Mouse (Mus musculus) adrenal gland, postnatal 14 days (tissue): ENCODE measurements around the gene Cpm. TPM values are rescaled to one million over a fixed set of nuclear protein-coding genes. Genes with fewer than 3 reads are reported as not detected.

Experiments used
- DNase-seq: peaks from one replicate; pipeline ENCODE4 v3.0.0; 2021; ENCODE audit warnings: mixed read lengths
- total RNA-seq: library from RNA; stranded (reverse); gene quantifications from 2 replicates; pipeline ENCODE4 v1.2.3, GENCODE M21; 2021

The Cpm gene
- total RNA-seq, 1 experiment from 2014 or later: 23.7 TPM

DNA sequence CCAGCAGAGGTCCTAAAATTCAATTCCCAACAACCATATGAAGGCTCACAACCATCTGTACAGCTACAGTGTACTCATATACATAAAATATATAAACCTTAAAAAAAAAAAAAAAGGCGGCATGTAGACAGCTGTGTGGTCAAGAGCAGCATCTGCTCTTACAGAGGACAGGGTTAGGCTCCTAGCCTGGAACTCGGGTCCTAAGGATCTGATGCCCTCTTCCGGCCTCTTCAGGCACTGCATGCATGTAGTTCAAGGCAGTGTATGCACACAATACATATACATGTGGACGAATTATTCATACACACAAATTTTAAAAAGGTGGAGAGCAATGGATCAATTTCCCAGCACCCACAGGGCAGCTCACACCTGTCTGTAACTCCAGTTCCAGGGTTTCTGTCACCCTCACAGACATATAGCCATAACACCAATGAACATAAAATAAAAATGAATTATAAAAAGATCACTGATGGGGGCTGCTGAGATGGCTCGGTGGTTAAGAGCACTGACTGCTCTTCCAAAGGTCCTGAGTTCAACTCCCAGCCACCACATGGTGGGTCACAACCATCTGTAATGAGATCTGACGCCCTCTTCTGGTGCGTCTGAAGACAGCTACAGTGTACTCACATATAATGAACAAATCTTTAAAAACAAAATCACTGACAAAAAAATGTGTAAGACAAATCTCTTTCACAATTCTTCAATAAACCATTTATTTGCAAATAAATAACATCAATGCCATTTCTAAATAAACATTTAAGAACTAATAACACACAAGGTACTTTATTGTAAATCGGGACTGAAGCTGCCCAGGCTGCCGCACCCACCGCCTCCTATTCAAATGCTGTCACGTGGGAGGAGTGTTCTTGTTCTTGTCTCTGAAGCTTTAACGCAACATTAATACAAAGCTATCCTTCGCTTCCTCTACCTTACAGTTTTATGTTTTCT lies 59.2 kb downstream of the Cpm start:
- DNase-seq: peak; percentile 36

DNA sequence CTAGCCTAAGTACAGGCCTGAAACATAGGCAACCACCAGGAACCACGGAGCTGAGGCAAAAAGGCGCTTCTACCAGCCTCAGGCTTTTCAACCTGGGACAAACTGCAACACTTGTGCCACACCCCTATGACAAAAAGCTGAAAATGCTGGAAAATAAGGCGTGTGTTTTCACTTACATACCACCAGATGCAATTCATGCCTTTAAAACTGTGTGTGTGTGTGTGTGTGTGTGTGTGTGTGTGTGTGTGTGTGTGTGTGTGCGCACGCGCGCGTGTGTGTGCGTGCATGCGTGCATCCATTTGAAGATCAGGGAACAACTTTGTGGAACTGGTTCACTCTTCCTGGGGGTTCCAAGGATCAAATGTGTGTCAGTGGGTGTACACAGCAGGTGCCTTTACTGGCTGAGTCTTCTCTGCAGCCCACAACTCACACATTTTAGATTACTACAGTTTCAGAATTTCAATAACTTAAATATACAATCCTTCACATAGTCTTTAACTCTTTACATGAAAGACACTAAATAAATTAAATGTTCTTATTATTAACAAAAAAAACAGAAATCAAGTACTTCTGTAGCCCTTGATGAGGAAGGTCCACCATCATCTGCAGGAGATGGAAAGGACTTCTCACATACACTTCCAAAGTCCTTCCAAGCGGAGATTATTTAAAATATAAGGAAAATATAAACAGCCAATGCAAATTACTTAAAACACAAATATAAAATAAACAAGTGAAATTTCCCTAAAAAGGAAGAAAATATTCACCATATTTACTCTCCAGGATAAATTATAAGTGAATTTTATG lies 60.2 kb downstream of the Cpm start:
- DNase-seq: no peak

DNA sequence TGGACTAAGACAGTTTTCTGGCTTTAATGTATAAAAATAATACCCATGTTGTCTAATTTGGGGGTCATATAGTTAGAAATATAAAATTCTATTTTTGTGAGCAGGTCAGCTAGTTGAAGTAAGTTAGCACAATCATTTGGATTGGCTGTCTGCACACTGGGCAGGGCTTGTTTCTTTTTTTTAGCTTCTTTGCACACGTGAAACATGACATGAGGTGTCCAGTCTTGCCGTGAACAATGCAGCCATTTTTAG lies 60.7 kb downstream of the Cpm start:
- no peak for DNase-seq

DNA sequence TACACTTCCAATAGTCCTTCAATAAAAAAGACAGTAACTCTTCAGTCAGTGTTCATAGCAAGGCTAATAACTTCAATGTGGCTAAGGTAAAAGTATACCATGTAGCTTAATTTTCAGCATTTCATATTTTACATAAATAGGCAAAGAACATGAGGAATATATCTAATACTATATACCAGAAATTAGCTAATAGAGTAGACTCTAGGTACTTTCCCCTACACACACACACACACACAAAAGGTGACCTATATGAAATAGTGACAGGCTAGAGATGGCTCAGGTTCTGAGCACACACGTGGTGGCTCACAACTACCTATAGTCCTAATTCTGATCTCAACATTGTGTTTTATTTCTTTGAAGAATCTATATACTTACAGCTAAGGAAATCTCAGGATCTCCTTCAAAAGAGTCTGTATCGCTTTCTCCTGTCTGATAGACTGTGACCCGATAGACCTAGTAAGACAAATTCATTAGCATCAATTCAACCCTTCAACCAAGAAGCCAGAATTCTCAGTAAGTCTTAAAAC lies 61.5 kb downstream of the Cpm start:
- no peak for DNase-seq

DNA sequence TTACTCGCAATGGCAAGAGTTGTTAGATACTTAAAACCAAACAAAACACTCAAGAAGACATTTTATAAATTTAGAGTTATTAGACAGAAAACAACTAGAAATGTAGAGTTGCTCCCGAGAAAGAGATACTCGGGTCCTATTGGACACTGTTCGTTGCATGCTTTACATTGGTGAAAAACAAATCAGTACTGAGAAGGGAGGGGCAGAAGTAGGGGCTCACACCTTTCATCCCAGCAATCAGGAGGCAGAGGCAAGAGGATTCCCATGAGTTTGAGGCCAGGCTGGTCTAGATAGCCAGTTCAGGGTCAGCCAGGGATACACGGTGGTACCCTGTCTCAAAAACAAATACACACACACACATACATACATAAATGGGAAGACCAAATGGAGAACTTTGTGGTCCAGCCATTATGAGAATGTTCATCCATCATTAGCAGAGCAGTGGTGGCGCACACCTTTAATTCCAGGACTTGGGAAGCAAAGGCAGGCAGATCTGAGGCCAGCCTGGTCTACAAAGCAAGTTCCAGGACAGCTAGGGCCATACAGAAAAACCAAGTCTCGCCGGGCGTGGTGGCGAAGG lies 62.2 kb downstream of the Cpm start:
- DNase-seq: no peak

DNA sequence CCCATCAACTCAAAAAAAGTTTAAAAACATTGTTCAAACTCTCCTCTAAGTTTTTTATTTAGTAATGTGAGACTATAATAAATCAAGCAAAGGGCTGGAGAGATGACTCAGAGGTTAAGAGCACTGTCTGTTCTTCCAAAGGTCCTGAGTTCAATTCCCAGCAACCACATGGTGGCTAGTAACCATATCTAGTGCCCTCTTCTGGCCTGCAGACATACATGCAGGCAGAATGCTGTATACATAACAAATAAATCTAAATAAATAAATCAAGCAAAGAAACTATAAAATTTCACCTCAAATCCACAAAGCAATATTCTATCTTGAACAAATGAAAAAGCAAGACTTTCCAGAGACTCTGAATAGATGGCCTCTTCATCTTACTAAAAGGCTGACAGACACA lies 62.9 kb downstream of the Cpm start:
- DNase-seq: no peak

DNA sequence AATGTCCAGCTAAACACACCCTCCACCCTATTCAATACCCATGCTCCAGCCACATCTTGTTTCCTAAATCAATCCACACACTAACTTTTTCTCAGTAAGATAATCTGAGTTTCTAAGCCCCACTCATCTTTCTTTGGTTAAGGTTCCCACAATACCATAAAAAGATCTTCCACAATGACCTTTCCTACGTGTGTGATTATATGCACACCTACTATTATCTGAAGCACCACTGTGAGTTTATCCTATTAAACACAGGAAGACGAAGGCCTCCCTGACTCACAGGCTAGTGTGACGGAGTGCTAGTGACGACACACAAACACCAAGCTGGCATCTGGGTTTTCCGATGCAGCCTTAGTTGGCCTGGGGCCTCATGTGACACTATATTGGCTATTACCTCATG lies 63.7 kb downstream of the Cpm start:
- no peak for DNase-seq

DNA sequence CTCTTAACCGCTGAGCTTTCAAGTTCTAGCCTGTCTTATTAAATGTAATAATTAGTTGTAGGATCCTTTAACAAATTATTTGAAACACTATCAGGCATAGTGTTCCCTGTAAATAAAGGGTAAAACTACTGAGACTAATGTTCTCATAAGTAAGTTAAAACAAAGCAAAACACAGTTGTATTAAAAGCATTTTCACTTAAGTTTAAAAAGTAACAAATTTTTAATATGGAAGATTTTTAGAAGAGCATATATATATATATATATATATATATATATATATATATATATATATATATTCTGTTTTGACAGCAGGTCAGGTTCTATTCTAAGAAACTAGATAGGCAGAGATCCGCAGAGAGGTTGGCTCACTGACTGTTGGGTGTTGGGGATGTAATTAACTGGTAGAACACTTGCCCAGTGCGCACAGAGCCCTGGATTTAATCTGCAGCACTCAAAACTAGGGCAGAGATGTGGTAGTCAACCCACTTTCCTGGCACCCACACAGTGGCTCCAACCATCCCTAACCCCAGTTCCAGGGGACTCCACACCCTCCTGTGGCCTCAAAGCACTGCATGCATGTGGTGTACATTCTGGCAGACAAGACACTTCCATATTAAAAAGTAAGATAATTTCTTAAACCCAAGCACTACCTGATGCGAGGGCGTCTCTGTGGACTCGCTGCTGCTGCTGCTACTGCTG lies 65.1 kb downstream of the Cpm start:
- DNase-seq: no peak

DNA sequence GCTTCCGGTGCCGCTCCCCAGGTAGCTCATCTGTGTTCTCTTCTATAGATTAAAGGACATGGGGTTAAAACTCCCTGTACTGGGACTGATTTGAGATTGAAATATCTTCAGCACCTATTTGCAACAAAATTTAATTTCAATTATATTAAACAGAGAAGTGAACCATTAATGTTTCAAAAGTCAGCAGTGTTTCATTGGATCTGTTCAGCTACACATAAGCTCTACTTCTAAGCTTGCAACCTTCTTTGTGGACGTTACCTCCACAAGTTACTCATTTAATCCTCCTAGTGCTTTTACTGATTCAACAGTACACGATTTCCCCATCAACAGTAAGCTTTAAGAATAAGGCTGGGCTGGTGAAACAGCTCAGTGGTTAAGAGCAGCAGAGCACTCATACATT lies 65.7 kb downstream of the Cpm start:
- no peak for DNase-seq

DNA sequence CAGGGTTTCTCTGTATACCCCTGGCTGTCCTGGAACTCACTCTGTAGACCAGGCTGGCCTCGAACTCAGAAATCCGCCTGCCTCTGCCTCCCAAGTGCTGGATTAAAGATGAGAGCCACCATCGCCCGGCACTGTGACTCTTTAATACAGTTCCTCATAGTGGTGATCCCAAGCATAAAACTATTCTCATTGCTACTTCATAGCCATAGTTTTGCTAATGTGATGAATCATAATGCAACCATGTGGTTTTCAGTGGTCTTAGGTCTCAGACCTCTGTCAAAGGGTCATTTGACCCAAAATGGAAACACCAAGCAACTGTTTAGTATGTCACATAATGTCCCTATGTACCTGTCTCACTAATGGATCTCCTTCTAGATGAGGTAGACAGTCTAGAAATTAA lies 66.3 kb downstream of the Cpm start:
- DNase-seq: no peak

DNA sequence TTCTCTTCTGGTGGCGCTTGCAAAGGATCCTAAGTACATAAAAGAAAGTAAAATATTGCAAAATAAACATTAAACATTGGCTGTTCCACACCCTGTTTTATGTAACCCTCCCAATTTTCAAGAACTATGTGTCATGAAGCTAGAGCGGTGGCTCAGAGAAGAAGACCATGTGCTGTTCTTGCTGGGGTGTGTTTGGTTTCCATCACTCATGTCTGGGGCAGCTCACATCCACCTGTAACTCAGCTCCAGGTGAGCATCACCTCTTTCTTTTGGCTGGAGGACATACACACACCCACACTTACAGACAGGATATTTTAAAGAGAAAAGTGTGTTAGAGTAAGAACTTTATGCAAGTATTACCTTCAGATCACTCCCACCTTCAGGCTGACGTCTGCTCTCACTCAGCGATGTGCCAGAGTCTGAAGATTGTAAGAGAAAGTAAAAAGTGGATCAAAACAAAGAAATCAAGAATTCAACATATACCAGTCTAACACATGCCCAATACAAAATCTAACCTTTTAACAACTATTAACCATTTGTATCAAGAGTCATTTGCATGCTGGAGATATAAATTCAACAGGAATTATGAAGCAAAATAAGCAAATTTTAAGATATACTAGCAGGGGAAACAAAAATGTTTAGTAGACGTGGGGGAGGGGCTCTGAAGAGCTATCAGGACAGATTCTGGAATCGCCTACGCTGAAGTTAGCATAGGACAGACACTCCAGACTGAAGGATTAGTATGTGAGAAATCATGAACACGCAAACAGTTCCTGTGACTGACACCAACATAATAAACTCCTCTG lies 66.9 kb downstream of the Cpm start:
- DNase-seq: no peak

DNA sequence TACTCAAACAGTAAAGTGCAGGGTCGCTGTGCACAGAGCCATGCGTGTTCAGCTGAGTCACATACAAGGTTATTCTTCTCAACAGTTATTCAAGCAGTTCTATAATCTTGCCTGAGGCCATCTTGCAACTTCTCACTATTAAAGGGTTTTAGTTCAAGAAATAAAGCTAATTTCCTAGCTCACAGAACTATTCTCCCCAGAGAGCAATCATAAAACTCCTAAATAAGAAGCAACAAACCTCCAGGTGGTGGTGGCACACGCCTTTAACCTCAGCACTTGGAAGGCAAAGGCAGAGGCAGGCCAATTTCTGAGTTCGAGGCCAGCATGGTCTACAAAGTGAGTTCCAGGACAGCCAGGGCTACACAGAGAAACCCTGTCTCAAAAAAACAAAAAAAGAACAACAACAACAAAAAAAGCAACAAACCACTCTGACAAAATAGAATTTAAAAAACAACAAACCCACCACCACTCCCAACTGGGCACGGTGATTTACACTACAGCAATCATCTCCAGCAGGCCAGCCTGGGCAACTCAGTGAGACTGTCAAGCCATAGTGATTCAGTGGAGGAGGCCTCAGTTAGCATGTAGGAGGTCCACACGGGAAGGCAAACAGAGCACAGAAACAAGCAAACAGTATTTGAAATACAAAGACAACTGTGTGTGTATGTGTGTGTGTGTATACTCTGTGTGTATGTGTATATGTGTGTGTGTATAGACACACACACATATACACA lies 67.7 kb downstream of the Cpm start:
- DNase-seq: no peak

DNA sequence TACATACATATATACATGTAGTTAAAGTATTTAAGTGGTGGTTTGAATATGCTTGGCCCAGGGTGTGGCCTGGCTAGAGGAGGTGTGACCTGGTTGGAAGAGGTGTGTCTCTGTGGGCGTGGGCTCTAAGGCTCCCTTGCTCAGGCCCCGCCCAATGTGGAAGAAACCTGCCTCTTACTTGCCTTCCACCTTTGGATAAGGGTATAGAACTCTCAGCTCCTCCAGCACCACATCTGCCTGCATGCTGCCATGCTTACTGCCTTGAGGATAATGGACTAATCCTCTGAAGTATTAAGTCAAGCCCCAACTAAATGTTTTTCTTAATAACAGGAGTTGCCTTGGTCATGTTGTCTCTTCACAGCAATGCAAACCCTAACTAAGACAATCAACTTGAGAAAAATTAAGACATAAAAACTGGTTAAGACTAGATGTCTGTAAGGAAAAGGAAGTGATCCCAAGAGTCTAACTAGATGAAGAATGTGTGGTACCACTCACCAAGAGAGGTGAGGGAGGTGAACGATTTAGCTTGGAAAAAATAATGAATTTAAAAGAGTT lies 68.3 kb downstream of the Cpm start:
- no peak for DNase-seq

DNA sequence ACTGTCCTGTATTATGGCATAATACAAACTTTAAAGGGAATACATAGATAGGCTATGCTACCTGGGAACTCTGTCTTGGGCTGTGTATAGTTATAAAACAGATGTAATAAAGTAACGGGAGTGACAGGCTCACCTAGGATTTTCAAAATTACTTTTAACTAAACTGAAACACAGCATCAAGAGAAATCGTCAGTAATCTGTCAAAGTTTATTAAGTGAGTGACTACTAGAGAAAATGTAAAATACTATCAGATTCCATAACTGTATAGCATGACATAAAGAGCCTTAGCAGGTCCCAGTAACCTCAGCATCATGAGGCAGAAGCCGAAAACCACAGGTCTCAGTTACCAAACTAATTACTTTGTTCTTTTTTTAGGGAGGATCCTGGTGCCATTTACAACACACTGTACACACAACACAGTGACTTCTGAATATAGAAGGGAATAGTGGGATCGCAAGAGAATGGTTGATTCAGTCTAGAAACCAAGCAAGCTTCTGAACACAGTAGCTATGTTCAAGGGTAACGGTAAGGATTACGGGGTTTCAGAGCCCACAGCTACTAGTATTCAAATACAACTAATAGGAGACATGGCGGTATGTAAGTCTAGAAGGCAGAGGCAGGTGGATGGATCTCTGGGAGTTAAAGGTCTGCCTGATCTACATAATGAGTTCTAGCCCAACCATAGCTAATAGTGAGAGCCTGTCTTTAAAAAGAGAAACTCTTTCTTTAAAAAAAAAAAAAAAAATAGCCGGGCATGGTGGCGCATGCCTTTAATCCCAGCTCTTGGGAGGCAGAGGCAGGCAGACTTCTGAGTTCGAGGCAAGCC lies 69.2 kb downstream of the Cpm start:
- DNase-seq: no peak

DNA sequence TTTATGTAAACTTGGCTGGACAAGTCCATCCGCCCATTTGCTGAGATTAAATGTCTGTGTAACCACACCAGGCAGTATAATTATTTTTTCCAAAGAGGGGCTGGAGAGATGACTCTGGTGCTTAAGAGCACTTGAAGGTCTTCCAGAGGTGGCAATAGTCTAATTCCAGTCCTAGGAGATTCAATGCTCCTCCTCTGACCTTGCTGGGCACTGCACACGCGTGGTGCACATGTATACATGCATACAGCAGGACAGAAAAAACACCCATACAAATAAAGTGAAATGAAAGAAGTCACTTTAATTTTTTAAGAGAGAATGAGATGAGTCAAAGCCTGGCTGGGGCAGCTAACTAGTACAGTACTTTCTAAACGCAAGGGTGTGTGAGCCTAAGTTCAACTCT lies 70.6 kb downstream of the Cpm start:
- DNase-seq: no peak

DNA sequence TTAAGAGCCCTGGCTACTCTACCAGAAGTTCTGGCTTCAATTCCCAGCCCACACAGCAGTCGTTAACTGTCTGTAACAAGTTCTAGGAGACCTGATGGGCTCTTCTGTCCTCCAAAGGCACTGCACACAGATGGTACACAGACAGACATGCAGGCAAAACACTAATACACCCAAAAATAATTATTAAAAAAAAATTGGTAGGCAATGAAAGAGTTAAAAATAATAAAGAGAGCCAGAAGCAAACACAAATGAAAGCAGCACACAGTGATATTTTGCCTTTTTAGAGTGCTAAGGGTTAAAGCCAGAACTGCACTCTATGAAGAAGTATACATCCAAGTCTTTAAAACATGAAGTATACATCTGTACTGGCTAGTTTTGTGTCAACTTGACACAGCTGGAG lies 71.2 kb downstream of the Cpm start:
- DNase-seq: no peak

DNA sequence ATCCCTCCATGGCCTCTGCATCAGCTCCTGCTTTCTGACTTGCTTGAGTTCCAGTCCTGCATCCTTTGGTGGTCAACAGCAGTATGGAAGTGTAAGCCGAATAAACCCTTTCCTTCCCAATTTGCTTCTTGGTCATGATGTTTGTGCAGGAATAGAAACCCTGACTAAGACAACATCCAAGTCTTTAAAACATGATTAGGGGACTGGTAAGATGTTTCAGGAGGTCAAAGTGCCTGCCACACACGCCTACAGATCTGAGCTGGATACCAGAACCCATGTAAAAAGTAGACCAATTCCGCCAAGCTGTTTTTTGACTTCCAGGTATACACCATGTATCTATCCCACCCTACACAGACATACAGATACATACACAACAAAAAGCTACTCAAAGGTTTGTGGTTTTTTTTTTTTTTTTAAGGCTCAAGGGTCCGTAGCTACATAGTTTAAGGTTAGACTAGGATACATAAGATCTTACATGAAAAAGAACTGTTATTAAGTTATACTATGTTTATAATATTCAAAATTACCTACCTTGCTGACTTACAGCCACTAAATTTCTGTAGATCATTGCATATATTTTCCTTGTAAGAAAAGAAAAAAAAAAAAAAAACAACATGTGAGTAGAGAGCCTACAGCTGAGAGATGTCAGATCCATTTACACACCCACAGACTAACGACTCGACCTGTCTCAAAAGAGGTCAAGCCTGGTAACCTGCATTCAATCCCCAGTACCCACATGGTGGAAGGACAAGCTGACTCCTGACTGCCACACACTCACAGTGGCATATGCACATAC lies 71.9 kb downstream of the Cpm start:
- DNase-seq: no peak

DNA sequence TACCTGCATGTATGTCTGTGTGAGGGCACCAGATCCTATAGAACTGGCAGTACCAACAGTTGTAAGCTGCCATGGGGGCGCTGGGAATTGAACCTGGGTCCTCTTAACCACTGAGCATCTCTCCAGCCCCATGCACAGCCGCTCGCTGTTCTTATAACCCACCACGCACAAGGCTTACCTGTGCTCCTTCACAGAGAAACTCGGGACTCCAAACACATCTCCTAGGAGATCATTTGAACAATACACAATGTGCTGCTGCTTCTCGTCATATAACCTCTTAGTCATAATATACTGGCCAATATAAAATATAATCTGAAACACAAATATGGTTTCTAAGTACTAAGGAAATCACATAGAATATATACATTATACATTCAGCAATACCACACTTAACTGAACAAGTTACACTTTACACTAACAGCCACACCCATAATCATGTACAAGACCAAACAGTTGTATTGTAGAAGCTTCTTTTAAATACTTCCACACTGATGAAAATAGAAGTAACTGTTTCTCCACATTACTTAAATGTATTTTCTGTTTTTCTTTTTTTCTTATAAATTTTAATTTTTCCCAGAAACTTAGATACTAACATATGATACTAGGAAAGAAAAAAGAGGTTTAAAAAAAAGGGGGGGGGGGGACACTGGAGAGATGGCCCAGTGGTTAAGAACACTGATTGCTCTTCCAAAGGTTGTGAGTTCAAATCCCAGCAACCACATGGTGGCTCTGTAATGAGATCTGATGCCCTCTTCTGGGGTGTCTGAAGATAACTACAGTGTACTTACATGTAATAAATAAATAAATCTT lies 72.9 kb downstream of the Cpm start:
- DNase-seq: no peak
